Mouse (Mus musculus): ENCODE data around the gene Stxbp3.

DNA sequence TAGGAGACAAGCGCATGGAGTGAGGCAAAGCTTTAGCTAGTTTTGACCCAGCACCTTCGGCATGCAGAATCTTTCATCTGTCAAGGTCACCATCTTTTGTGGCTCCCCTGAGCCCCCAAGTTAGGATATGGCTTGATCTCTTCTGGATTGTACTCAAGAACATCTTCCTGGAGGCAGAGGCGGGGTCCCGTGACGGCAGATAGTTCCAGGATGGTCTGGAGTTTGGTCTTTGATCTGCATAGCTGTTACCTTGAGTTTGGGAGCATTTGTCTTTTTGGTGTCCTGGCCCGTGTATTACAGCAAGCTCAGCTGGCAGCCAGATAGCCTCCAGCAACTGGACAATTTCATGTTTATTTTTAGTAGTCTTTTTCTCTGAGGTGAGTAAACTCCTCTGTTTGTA is 3.7 kb upstream of the Stxbp3 start:
- no peak for TF ChIP-seq CTCF (IDR thresholded peaks at IDR 0.05; ENCODE audit: low read depth)
- no peak for TF ChIP-seq EP300 (IDR thresholded peaks at IDR 0.05; ENCODE audit: low read depth)
